Mouse (Mus musculus): ENCODE results near the gene Mapkbp1.

The Mapkbp1 gene

GRCm38 (mm10) chr2:120054771-120055552, 82.5 kb downstream of the Mapkbp1 start:
- no peak for DNase-seq (ENCODE audit: low spot score)

- no peak for DNase-seq (ENCODE audit: low spot score)
These were observed 83.4 kb downstream of the Mapkbp1 start for GRCm38 (mm10) chr2:120055923-120056322.

GRCm38 (mm10) chr2:120058818-120059217, 86.3 kb downstream of the Mapkbp1 start:
- no peak for DNase-seq (ENCODE audit: low spot score)

DNA sequence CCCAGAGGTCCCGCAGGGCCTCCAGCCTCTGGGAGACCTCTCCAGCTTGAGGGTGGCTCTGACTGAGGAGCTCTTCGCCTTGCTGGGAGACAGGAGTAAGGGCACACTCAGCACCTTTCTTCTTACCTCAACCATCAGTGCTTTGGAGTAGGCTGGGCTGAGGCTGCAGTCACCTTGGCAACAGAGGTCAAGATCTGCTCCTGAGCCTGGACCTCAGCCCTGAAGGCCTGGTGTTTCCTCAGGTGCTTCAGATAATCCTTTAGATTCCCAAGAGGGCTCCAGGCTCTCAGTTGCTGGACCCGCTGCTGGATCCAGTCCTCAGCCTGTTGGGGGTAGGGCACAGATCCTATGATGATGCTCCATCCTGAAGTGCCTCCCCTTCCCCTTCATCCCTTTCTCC, 87.0 kb downstream of the Mapkbp1 start:
- DNase-seq (ENCODE audit: low spot score): no peak

DNA sequence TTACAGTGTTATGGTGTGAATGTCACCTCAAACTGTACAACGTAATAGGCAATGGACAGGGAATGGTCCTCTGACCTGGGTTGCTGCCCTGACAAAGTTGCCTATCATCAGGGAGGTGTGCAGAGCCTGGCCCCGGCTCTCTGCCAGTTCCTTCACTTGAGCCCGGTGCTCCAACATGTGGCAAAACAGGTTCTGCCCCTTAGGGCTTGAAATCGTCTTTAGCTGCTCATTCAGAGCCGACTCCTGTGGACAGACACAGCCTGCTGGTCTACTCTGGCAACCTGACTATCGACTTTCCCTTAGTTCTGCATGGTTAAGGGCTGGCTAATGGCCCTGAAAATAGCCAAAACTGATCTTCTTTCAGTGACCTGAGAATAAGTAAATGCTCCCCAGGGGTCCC, 87.7 kb downstream of the Mapkbp1 start:
- no peak for DNase-seq (ENCODE audit: low spot score)

GRCm38 (mm10) chr2:120060651-120061050, 88.2 kb downstream of the Mapkbp1 start:
- no peak for DNase-seq (ENCODE audit: low spot score)

GRCm38 (mm10) chr2:120062248-120062647, 89.7 kb downstream of the Mapkbp1 start:
- no peak for DNase-seq (ENCODE audit: low spot score)

DNA sequence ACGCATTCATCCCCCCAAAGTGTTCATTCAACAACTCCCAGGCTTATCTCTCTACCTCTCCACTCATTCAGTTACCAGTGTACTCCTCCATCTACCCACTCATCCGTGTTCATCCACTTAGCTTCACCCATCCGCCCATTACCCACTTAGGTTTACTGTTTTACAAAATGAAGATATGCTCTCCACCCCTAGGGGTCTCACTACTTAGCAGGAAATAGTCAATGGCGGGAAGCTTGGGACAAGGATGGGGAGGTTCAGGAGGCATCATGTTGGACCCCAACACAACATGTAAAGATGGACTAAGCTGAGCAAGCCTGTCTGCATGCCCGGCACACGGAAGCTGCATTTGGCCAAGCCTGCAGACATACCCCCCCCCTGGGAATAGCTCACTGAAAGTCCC, 92.1 kb downstream of the Mapkbp1 start:
- DNase-seq (ENCODE audit: low spot score): no peak

DNA sequence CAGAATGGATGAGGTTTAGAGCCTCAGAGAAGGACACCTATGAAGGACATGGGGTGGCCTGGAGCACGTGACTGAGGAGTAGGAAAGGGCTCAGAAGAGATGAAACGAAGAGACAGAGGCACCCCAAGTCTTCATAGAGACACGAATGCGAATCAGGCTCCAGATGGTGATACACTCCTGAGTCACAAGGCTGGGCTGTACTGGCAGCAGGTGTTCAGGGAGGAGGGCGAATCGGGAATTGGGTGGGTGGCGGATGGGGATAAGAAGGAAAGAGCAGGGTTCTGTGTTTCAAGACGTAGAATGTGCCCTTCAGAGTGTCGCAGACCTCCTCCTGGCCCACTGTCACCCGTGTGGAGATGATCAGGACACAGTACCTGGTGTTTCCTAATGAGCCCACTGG, 92.7 kb downstream of the Mapkbp1 start:
- DNase-seq (ENCODE audit: low spot score): no peak

DNA sequence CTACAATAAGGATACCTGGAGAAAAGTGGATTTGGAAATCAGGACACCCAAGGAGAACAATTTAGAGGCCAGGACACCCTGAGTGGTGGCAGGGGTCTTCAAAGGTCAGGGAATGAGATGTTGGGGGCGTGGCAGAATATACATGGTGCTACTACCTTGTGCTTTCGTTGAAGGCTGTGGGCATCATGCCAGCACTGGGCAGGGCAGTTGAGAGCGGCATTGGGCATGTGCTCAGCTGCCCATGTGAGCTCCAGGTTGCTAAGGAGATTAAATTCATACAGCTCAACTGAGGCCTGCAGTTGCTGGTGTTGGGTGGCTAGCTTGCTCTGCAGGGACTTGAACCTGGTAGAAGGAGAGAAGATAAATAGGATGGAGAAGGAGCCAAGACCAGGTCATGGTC, 93.7 kb downstream of the Mapkbp1 start:
- no peak for DNase-seq (ENCODE audit: low spot score)

DNA sequence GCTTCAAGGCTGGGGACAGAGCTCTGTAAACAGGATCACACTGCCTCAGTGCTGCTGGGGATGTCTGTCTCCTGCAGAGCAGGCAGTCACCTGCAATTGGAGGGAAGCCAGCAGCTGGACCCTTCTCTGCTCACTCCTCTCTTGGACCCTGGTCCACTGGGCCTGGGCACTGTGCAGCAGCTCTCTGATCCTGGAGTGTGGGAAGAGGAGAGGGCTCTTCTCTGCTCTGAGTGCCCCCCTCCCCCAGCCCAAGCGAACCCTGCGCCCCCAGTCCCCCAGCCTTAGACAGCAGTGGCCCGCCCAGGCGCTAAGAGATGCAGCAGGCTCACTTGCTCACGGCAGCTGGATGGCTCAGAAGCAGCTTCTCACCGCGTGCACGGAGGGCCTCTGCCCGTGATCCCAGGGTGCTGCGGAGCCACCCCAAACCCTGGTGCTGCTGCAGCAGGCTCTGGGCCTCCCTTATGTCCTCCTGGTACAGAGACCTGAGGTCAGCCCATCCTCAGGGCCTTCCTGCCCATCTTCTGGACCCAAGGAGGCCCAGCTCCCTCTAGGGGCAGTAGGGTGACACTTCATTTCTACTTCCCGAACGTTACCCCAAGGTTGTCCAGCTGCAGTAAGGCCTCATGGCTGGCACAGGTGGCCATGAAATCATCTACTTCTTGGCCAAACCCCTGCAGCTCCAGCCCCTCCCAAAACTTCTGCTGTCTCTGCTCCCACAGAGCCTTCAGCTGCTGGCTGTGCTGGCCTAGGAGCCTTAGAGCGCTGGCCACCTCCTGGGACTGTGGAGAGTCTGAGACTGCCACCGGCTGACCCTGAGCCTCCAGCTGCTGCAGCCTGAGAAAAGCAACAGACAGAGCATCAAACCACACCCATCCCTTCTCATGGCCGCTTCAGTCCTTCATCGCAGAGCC, 96.3 kb downstream of the Mapkbp1 start:
- DNase-seq (ENCODE audit: low spot score): no peak

DNA sequence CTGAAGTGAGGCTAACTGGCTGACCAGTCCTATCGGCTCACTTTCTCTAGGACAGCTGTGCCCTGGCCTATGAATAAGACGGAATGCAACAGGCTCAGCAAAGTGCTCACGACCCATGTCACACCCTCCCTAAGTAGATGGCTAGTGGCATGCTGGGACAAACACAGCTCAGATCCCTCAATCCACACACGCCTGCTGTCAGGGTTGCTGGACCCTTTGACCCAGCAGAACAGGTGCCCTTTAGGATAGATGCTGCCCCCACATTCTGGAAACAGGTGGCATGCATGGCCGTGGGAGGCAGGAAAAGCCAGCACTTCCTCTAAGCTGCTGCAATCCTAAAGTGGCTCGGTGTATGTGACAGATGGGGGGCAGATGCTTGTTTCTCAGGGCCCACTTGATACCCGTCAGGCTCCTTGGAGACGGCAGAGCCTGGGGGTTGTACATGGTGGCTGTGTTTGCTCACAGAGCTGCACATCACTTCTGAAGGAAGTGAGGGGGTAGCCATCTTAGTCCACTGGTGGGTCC, 97.0 kb downstream of the Mapkbp1 start:
- peak; percentile 52 for DNase-seq (ENCODE audit: low spot score)

GRCm38 (mm10) chr2:120074096-120074495, 101.6 kb downstream of the Mapkbp1 start:
- no peak for DNase-seq (ENCODE audit: low spot score)

GRCm38 (mm10) chr2:120076076-120076705, 103.7 kb downstream of the Mapkbp1 start:
- no peak for DNase-seq (ENCODE audit: low spot score)
